Mouse (Mus musculus) T-cell, adult 2 months (primary cell): ENCODE measurements around the gene Cdca5.
"Not testable (repeated sequence)": the region's sequence is repeated elsewhere in the genome, so short reads cannot be mapped to it uniquely, and the experiment has no call there.

Experiments
- DNase-seq: peaks from one replicate; pipeline ENCODE4 v3.0.0; 2022; ENCODE audit warnings: low spot score

The Cdca5 gene

GRCm38 (mm10) chr19:6084478-6085248 lies at the start of gene Cdca5, which contains the start of gene Zfpl1:
TSS of gene Cdca5 (plus strand) at chr19:6084983.
TSS of gene Zfpl1 (minus strand) at chr19:6084956.
- peak; percentile 98 for DNase-seq

GRCm38 (mm10) chr19:6035966-6036585 lies 48.7 kb upstream of the Cdca5 start:
- no peak for DNase-seq

GRCm38 (mm10) chr19:6037695-6038094 lies 47.1 kb upstream of the Cdca5 start:
- DNase-seq = no peak

- DNase-seq = no peak
Measured at GRCm38 (mm10) chr19:6038326-6038725, 46.5 kb upstream of the Cdca5 start.

GRCm38 (mm10) chr19:6040002-6040401 lies 44.8 kb upstream of the Cdca5 start:
- no peak for DNase-seq

- DNase-seq = no peak
Measured at GRCm38 (mm10) chr19:6042293-6042692, 42.5 kb upstream of the Cdca5 start.

GRCm38 (mm10) chr19:6044102-6044501 lies 40.7 kb upstream of the Cdca5 start:
- not testable (repeated sequence) for DNase-seq

- DNase-seq = peak; percentile 45
Measured at GRCm38 (mm10) chr19:6045366-6046293, 39.2 kb upstream of the Cdca5 start.

GRCm38 (mm10) chr19:6046294-6047153 lies 38.3 kb upstream of the Cdca5 start, which contains the start of gene Syvn1:
TSS of gene Syvn1 (plus strand) at chr19:6046576.
- DNase-seq = peak; percentile 92

GRCm38 (mm10) chr19:6047154-6047898 lies 37.5 kb upstream of the Cdca5 start:
- DNase-seq = no peak

- DNase-seq = no peak
Measured at GRCm38 (mm10) chr19:6047899-6048166, 37.0 kb upstream of the Cdca5 start.

GRCm38 (mm10) chr19:6048681-6049410 lies 35.9 kb upstream of the Cdca5 start:
- DNase-seq = no peak

- no peak for DNase-seq
Measured at GRCm38 (mm10) chr19:6052516-6052915, 32.3 kb upstream of the Cdca5 start.

- DNase-seq = no peak
Measured at GRCm38 (mm10) chr19:6054296-6054695, 30.5 kb upstream of the Cdca5 start.

GRCm38 (mm10) chr19:6056696-6057095 lies 28.1 kb upstream of the Cdca5 start:
- no peak for DNase-seq

- peak; percentile 99 for DNase-seq
Measured at GRCm38 (mm10) chr19:6057313-6058096, 27.3 kb upstream of the Cdca5 start, which contains the start of the genes Mrpl49 and Fau. TSS of gene Mrpl49 (minus strand) at chr19:6057785. TSS of gene Fau (plus strand) at chr19:6057844.

GRCm38 (mm10) chr19:6058513-6058912 lies 26.3 kb upstream of the Cdca5 start:
- no peak for DNase-seq

GRCm38 (mm10) chr19:6058966-6059365 lies 25.8 kb upstream of the Cdca5 start:
- DNase-seq = no peak

- DNase-seq = peak; percentile 96
Measured at GRCm38 (mm10) chr19:6061021-6061533, 23.7 kb upstream of the Cdca5 start, which contains the start of gene Znhit2. TSS of gene Znhit2 (plus strand) at chr19:6061192.
